Mouse (Mus musculus): Measurements from ENCODE around the gene Gm12666.
"Not testable (repeated sequence)": the region's sequence is repeated elsewhere in the genome, so short reads cannot be mapped to it uniquely, and the experiment has no call there.

Gm12666 gene

GRCm38 (mm10) chr4:92191649-92192048, at the start of gene Gm12666:
Gm12666 (minus strand) TSS chr4:92191749.
- DNase-seq (ENCODE audit: low spot score in 2 of 2): not testable (repeated sequence)

DNA sequence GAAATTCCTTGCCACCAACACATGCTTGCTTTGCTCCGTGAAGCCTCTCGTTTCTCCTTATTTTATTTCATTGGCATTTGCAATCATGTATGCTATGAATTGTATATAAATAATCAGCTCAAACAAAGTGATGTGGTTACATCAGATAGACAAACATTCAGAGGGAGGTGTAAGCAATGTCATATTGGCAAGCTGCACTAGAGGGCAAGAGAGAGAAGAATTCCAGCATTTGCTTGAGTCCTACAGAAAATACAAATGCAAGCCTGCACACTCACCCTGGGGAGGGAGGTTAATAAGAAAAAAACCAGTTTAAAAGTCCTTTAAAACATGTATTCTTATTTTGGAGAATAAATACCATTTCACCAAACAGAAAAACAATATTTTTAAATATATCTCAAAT, 34.8 kb upstream of the Gm12666 start:
- no peak for DNase-seq (ENCODE audit: low spot score in 2 of 2)

DNA sequence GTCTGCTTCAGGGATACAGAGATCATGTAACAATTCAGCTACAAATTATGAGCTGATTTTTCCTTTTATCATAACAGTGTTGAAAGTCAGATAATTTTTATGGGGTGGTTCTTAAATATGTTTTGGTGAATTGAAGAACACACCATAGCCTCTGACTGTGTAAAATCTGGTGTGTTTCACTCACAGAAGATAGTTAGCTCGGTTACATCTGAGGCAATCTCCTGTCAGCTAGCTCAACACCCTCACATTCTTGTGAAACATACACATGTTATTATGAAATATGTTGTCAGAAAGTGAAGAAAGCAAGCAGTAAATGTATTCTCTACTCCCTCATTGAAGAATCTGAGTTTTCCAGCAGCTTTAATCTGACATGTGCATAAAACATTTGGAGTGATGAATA, 24.7 kb upstream of the Gm12666 start:
- DNase-seq (ENCODE audit: low spot score in 2 of 2): no peak

GRCm38 (mm10) chr4:92152646-92153045, 38.9 kb downstream of the Gm12666 start:
- DNase-seq (ENCODE audit: low spot score in 2 of 2): no peak

GRCm38 (mm10) chr4:92147134-92147533, 44.4 kb downstream of the Gm12666 start, which contains the start of gene Izumo3:
Izumo3 (minus strand) TSS chr4:92147234.
- DNase-seq (ENCODE audit: low spot score in 2 of 2): no peak

Data from urinary bladder, adult 18-20 months (tissue).